Mouse (Mus musculus) myocyte (in vitro differentiated cells): Measurements from ENCODE around the gene Zmym6.

ENCODE experiments used
- POLR2A ChIP-seq: IDR thresholded peaks from one replicate; pipeline ENCODE4 v1.6.1; 2011; ENCODE audit warnings: low read depth, mild to moderate bottlenecking, control low read depth, moderate library complexity; ENCODE audit not compliant: insufficient read length
- REST ChIP-seq: IDR thresholded peaks from one replicate; pipeline ENCODE4 v1.6.1; 2011; ENCODE audit warnings: mild to moderate bottlenecking, control low read depth, moderate library complexity; ENCODE audit not compliant: insufficient read depth, insufficient read length
- TCF12 ChIP-seq: IDR thresholded peaks from one replicate; pipeline ENCODE4 v1.6.1; 2011; ENCODE audit warnings: mild to moderate bottlenecking, control low read depth; ENCODE audit not compliant: poor library complexity, insufficient read depth, severe bottlenecking

DNA sequence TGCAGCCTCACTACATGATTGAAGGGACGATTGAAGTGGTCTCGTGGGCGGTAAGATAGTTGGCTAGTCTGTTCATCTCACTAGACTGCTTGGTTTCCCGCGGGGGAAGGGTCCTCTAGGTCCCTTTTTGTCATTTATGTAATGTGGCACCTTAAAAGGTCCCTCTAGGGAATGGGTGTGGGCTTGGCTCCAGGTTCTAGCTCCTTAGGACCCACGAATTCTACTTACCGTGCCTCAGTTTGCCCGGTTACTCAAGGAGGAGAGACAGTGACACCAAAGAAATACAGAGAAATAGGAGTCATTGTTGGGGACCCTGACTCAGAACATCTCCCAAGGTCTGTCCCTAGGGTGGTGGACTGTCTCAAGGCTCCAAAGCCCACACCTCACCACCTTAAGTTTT lies 90.5 kb downstream of the Zmym6 start:
- TF ChIP-seq POLR2A (no peak), REST (no peak), TCF12 (no peak)
